Mouse (Mus musculus): ENCODE data around the gene Tmeff2.

The Tmeff2 gene

GRCm38 (mm10) chr1:51096848-51097598 is 196.6 kb downstream of the Tmeff2 start:
- in situ Hi-C loops (cut with MboI; ENCODE audit: unreplicated experiment in 2 of 2), result no loop called here

GRCm38 (mm10) chr1:51101034-51101590 is 200.7 kb downstream of the Tmeff2 start:
- in situ Hi-C loops (cut with MboI; ENCODE audit: unreplicated experiment in 2 of 2), result no loop called here

GRCm38 (mm10) chr1:51104698-51105097 is 204.3 kb downstream of the Tmeff2 start:
- in situ Hi-C loops (cut with MboI; ENCODE audit: unreplicated experiment in 2 of 2), result no loop called here

GRCm38 (mm10) chr1:51106401-51106920 is 206.0 kb downstream of the Tmeff2 start:
- in situ Hi-C loops (cut with MboI; ENCODE audit: unreplicated experiment in 2 of 2), result no loop called here

GRCm38 (mm10) chr1:51107299-51107698 is 206.9 kb downstream of the Tmeff2 start:
- in situ Hi-C loops (cut with MboI; ENCODE audit: unreplicated experiment in 2 of 2), result no loop called here

- in situ Hi-C loops (cut with MboI; ENCODE audit: unreplicated experiment in 2 of 2), result no loop called here
Observed at GRCm38 (mm10) chr1:51114721-51115120, 214.3 kb downstream of the Tmeff2 start.

- in situ Hi-C loops (cut with MboI; ENCODE audit: unreplicated experiment in 2 of 2), result no loop called here
Observed at GRCm38 (mm10) chr1:51115761-51116160, 215.3 kb downstream of the Tmeff2 start.

GRCm38 (mm10) chr1:51117830-51118229 is 217.4 kb downstream of the Tmeff2 start:
- in situ Hi-C loops (cut with MboI; ENCODE audit: unreplicated experiment in 2 of 2), result no loop called here

GRCm38 (mm10) chr1:51125671-51126424 is 225.4 kb downstream of the Tmeff2 start:
- in situ Hi-C loops (cut with MboI; ENCODE audit: unreplicated experiment in 2 of 2), result no loop called here

- in situ Hi-C loops (cut with MboI; ENCODE audit: unreplicated experiment in 2 of 2), result no loop called here
Observed at GRCm38 (mm10) chr1:51126425-51126765, 225.9 kb downstream of the Tmeff2 start.

- in situ Hi-C loops (cut with MboI; ENCODE audit: unreplicated experiment in 2 of 2), result no loop called here
Observed at GRCm38 (mm10) chr1:51136792-51137191, 236.3 kb downstream of the Tmeff2 start.

GRCm38 (mm10) chr1:51139605-51140004 is 239.2 kb downstream of the Tmeff2 start:
- in situ Hi-C loops (cut with MboI; ENCODE audit: unreplicated experiment in 2 of 2), result no loop called here

- in situ Hi-C loops (cut with MboI; ENCODE audit: unreplicated experiment in 2 of 2), result no loop called here
Observed at GRCm38 (mm10) chr1:51141381-51141780, 240.9 kb downstream of the Tmeff2 start.

GRCm38 (mm10) chr1:51142729-51143128 is 242.3 kb downstream of the Tmeff2 start:
- in situ Hi-C loops (cut with MboI; ENCODE audit: unreplicated experiment in 2 of 2), result no loop called here

GRCm38 (mm10) chr1:51145693-51146092 is 245.2 kb downstream of the Tmeff2 start:
- in situ Hi-C loops (cut with MboI; ENCODE audit: unreplicated experiment in 2 of 2), result no loop called here

- in situ Hi-C loops (cut with MboI; ENCODE audit: unreplicated experiment in 2 of 2), result no loop called here
Observed at GRCm38 (mm10) chr1:51148481-51149137, 248.2 kb downstream of the Tmeff2 start.

- in situ Hi-C loops (cut with MboI; ENCODE audit: unreplicated experiment in 2 of 2), result no loop called here
Observed at GRCm38 (mm10) chr1:51149488-51149887, 249.0 kb downstream of the Tmeff2 start.

GRCm38 (mm10) chr1:51149890-51150289 is 249.4 kb downstream of the Tmeff2 start:
- in situ Hi-C loops (cut with MboI; ENCODE audit: unreplicated experiment in 2 of 2), result no loop called here

GRCm38 (mm10) chr1:51152017-51152416 is 251.6 kb downstream of the Tmeff2 start:
- in situ Hi-C loops (cut with MboI; ENCODE audit: unreplicated experiment in 2 of 2), result no loop called here

- in situ Hi-C loops (cut with MboI; ENCODE audit: unreplicated experiment in 2 of 2), result no loop called here
Observed at GRCm38 (mm10) chr1:51152856-51153255, 252.4 kb downstream of the Tmeff2 start.

- in situ Hi-C loops (cut with MboI; ENCODE audit: unreplicated experiment in 2 of 2), result no loop called here
Observed at GRCm38 (mm10) chr1:51184276-51184675, 283.8 kb downstream of the Tmeff2 start.

All from v-Abl transformed pro-B cells (cell line).